Mouse (Mus musculus) heart, adult 11 months (tissue): ENCODE measurements at regions not wholly inside any gene's neighbourhood (a gene's known extent, or its start where the extent isn't known, plus 50 kb on each side); places are given as distances from the start of the nearest gene placed in this dataset.
"Not testable (repeated sequence)": the region's sequence is repeated elsewhere in the genome, so short reads cannot be mapped to it uniquely, and the experiment has no call there.

Source experiments
- DNase-seq: peaks from one replicate; pipeline ENCODE4 v3.0.0; 2022

DNA sequence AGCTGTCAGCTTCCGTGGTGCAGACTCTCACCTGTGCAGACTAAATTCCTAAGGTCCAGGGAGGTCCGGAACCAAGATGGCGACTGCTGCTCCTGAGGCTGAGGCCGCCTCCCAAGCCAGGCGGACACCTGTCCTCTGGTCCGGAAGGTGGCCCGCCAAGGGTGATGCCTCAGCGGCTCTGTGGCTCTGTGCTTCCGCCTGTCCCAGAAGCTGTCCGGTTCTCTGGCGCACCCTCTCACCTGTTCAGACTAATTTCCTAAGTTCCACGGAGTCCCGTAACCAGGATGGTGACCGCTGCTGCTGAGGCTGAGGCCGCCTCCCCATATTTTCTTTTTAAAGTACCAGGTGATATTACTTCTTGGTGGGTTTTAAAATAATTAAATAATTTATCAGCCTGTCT, 65.4 kb upstream of the B3galnt2 start:
- not testable (repeated sequence) for DNase-seq

DNA sequence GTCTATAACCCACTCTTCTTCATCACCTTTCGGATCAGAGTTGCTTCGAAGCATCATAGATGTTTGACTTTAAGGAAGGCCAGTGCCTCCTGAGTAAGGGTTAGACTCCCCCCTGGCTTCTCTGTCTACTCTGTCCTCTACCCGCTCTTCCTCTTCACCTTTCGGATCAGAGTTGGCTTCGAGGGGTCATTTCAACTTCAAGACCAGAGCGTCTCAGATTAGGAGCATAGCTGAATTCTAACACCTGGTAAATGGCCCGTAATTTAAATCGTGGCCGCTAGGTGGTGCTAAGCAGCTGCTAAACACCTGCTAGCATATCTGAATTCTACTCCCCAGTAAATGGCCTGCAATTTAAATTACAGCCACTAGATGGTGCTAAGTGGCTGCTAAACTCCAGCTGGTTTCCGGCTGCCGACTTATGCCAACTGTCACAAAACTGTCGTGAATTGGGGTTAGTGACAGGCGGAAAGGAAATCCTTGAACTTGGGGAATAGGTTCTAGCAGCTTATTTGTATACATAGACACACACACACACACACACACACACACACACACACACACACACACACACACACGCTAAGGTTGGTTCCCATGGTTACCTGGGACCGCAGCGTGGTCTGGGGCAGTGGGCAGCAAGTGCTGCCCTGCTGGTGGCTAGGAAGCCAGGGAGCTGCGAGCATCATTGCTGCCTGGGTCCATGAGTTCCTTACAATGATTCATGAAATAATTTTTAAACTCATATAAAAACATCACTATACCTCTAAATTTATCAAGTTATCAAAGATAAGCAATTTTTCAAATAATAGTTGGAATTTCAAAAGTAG, 64.8 kb upstream of the B3galnt2 start:
- DNase-seq = peak; percentile 99

DNA sequence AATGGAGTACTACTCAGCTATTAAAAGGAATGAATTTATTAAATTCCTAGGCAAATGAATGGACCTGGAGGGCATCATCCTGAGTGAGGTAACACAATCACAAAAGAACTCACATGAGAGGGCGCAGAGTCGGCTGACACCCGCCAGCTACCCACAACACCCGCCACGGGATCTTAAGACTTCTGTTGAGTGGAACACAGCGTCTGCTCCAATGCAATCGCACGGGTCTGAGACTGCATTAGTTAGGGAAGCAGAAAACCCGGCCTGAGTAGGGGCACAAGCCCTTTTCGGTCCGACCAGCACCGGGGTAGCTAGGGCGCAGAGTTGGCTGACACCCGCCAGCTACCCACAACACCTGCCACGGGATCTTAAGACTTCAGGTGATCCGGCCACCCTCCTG, 52.1 kb upstream of the B3galnt2 start:
- not testable (repeated sequence) for DNase-seq
